Mouse (Mus musculus) liver, embryonic 14.5 days (tissue): ENCODE measurements around the gene Mlec. TPM values are rescaled to one million over a fixed set of nuclear protein-coding genes. Genes with fewer than 3 reads are reported as not detected.
A peak's percentile ranks its signal among the peaks of the same experiment; 100 is the strongest.

Experiments used
- ATAC-seq: fragments of 200-750 bp; cut with Nextera tagmentation; 2 replicates; pipeline ENCODE4 v1.8.0; 2017; ENCODE audit warnings: moderate number of reproducible peaks, mild to moderate bottlenecking, moderate library complexity; ENCODE audit not compliant: insufficient read depth
- DNase-seq, 3 experiments: peaks; one replicate each; pipeline ENCODE4 v3.0.0-alpha.2; 2012 to 2013; ENCODE audit warnings: low read depth in 3 of 3, low spot score in 3 of 3
- H3K27ac ChIP-seq: fragments of 300-500 bp; sonication (generic); 2 replicates; pipeline ENCODE4 v1.5.1; 2014; ENCODE audit warnings: moderate library complexity, mild to moderate bottlenecking, control low read depth, inconsistent platforms
- H3K27me3 ChIP-seq: fragments of 300-500 bp; sonication (generic); 2 replicates; pipeline ENCODE4 v1.6.1; 2014; ENCODE audit warnings: mild to moderate bottlenecking, low read length, moderate library complexity; ENCODE audit not compliant: control insufficient read depth, insufficient read depth
- H3K36me3 ChIP-seq: fragments of 300-500 bp; sonication (generic); replicated peaks from 2 replicates; pipeline ENCODE4 v1.6.1; 2014; ENCODE audit warnings: low read depth; ENCODE audit not compliant: control insufficient read depth, insufficient read depth
- H3K4me1 ChIP-seq, 2 experiments: fragments of 200-500 bp in 1 of 2; fragments of 300-500 bp in 1 of 2; sonication (generic) in 1 of 2; replicated peaks; 2 replicates each; pipeline ENCODE4 v1.6.1; 2012 to 2014; ENCODE audit warnings: antibody characterized with exemption in 1 of 2, inconsistent platforms in 1 of 2, low read length in 1 of 2; ENCODE audit not compliant: control insufficient read depth in 2 of 2, insufficient read depth in 2 of 2
- H3K4me2 ChIP-seq: fragments of 300-500 bp; sonication (generic); 2 replicates; pipeline ENCODE4 v1.6.1; 2014; ENCODE audit warnings: low read depth, mild to moderate bottlenecking, control low read depth, moderate library complexity
- H3K4me3 ChIP-seq, 2 experiments: fragments of 200-500 bp in 1 of 2; fragments of 300-500 bp in 1 of 2; sonication (generic) in 1 of 2; 2 replicates each; pipeline ENCODE4 v1.5.1; 2012 to 2014; ENCODE audit warnings: low read depth in 2 of 2, low read length in 2 of 2, mild to moderate bottlenecking in 2 of 2, control low read depth in 1 of 2, inconsistent platforms in 1 of 2, moderate library complexity in 1 of 2; ENCODE audit not compliant: insufficient read depth in 1 of 2
- H3K9ac ChIP-seq: fragments of 300-500 bp; sonication (generic); replicated peaks from 2 replicates; pipeline ENCODE4 v1.6.1; 2014; ENCODE audit warnings: mild to moderate bottlenecking, control low read depth, moderate library complexity
- H3K9me3 ChIP-seq: fragments of 300-500 bp; sonication (generic); 2 replicates; pipeline ENCODE4 v1.6.1; 2016; ENCODE audit warnings: low read length, mixed read lengths; ENCODE audit not compliant: control insufficient read depth
- CTCF ChIP-seq: IDR thresholded peaks from 2 replicates; pipeline ENCODE4 v1.5.1; 2016; ENCODE audit warnings: antibody characterized with exemption, low read depth, control low read depth
- EP300 ChIP-seq: IDR thresholded peaks from 2 replicates; pipeline ENCODE4 v1.6.1; 2016; ENCODE audit warnings: antibody characterized with exemption, low read depth
- WGBS: fragments of 180-500 bp; shearing (Covaris S2); extraction: QIAGEN DNeasy Blood & Tissue Kit; methylation state at CpG from one replicate; pipeline ENCODE4 v1.1.7; 2014; ENCODE audit not compliant: insufficient replicate concordance; 5-methylcytosine and 5-hydroxymethylcytosine counted together
- polyA plus RNA-seq, 2 experiments: library from polyadenylated mRNA; depleted of rRNA in 1 of 2; stranded (reverse) in 1 of 2; unstranded in 1 of 2; fragments of >200 nt; fragmentation: Nextera tagmentation in 1 of 2; extraction: Ambion mirVana in 1 of 2; gene quantifications; 2 replicates each; pipeline versions ENCODE4 v1.2.1 to v1.2.3; 2012 to 2014

Mlec gene
- polyA plus RNA-seq, 2 experiments: 13.9 to 34.1 TPM

DNA sequence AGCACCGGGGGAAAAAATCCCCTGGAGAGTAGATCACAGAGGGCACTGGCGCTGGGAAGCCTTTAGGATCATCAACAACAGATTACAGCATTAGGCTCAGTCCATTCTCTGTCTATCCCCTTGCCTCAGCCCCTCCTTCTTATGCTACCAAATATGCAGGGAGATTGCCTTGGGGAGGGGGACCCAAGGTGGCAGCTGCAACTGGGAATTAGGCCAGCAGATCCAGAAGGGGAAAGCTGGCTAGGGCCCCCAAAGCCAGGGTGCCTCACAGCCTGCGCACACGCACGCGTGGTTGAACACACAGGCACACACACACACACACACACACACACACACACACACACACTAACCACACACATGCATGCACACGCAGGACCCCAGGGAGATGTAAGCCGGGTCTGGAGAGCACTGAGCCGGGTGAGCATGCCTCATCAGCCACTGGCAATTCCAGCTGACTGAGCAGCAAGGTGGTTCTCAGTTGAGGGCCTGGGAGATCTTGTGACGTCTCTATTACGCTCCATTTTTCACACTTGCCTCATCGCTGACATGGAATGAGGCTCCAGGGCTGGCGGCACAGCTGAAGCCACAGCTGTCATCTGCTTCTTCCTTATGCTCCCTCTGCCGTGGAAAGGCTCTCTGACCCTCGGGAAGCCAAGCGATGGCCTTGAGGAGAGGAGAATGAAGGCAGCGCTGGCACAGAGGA is 28.5 kb upstream of the Mlec start:
- WGBS: 47% methylated on average over 17 of the region's 17 CpGs
- no peak for ATAC-seq
- H3K27ac ChIP-seq: no peak overlapping the region
- peak overlapping the region; percentile 24; the same call in 1 of the 2 replicates for H3K4me2 ChIP-seq
- H3K36me3 ChIP-seq: no peaks in the 10 kb centered on the region
- no peak for TF ChIP-seq CTCF
- no peak for TF ChIP-seq EP300
- no peak overlapping the region for H3K9ac ChIP-seq
- no peaks in the 10 kb centered on the region for H3K9me3 ChIP-seq
- no peak for DNase-seq
- peaks cover 35% of the 10 kb centered on the region for H3K27me3 ChIP-seq
- peaks cover 0 to 3% of the 10 kb centered on the region in 2 experiments; a peak in 2 of 4 replicates for H3K4me1 ChIP-seq
- H3K4me3 ChIP-seq: no peak overlapping the region

DNA sequence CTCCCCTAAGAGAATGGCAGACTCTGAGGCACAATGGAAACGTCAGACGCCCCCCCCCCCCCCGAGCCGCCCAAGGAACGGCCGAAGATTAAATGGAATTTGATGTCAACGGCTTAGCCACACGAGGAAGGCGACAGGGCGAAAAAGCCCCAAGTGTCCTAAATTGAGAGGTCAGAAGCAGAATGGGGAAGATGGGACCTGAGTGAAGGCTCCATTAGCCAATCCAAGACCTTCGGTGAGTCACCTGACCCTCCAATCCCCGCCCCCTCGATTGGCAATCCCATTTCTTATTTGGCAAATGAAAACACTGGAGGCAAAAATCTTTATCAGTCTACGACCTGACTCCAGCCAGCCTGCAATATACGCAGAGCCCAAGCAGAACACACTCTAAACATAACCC is 26.7 kb upstream of the Mlec start:
- Histone ChIP-seq H3K9me3 (no peaks in the 10 kb centered on the region), H3K27me3 (peaks cover 18% of the 10 kb centered on the region), H3K4me2 (no peak overlapping the region), H3K4me1 (peaks cover 0 to 3% of the 10 kb centered on the region in 2 experiments; a peak in 2 of 4 replicates), H3K9ac (no peak overlapping the region), H3K27ac (no peak overlapping the region), H3K36me3 (no peaks in the 10 kb centered on the region), H3K4me3 (no peak overlapping the region)
- WGBS: 28% methylated on average over 15 of the region's 15 CpGs
- TF ChIP-seq EP300: no peak
- TF ChIP-seq CTCF: no peak
- no peak for DNase-seq
- ATAC-seq: no peak

DNA sequence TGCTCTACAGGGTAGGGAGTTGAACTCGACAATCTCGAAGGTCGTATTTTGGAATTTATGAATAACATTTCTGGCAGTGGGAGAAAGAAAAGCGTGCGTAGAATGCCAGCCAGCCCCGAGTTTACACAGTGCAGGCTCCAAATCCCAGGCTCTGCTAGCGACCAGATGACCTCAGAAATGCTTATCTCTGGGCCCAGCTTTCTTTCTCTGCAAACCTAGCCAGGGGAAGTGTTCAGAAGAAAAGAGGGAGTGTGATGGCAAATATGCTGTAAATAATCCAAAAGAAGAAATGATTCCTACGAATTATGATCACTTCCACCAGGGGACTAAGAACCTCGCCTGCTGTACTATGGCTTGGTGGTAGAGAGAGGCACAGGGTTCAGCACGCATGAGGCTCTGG is 25.5 kb upstream of the Mlec start:
- TF ChIP-seq CTCF (no peak), EP300 (no peak)
- WGBS: 29% methylated on average over 10 of the region's 10 CpGs

DNA sequence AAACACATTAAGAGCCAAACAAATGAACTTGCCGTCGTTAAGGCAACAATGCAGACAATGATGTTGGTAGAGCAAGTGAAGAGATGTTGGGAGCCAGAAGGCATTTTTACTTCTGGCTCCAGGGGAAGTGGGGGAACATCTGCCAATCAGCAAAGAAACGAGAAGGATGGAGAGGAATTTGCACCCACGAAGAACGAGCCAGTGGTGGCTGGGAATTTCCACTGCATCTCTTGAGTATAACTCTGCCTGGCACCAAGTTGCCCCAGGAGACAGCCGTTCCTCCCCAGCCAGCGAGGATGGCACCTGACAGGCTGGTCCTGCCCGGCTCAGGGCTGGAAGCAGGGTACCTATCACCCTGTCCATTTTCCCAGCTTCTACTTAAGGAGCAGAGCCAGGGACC is 24.9 kb upstream of the Mlec start:
- Histone ChIP-seq H3K4me1 (peaks cover 0 to 3% of the 10 kb centered on the region in 2 experiments; a peak in 2 of 4 replicates), H3K27ac (no peak overlapping the region), H3K36me3 (no peaks in the 10 kb centered on the region), H3K9ac (no peak overlapping the region), H3K4me2 (no peak overlapping the region), H3K9me3 (no peaks in the 10 kb centered on the region), H3K4me3 (no peak overlapping the region), H3K27me3 (peaks cover 15% of the 10 kb centered on the region)
- ATAC-seq (no peak), DNase-seq (no peak)
- TF ChIP-seq EP300 (no peak), CTCF (no peak)
- WGBS: 55% methylated on average over 8 of the region's 8 CpGs

More for the DNA sequence above, 25.5 kb upstream of the Mlec start:
- Histone ChIP-seq H3K9ac (no peak overlapping the region), H3K36me3 (no peaks in the 10 kb centered on the region), H3K4me1 (peaks cover 0 to 3% of the 10 kb centered on the region in 2 experiments; a peak in 2 of 4 replicates), H3K4me2 (no peak overlapping the region), H3K4me3 (no peak overlapping the region), H3K27me3 (peaks cover 15% of the 10 kb centered on the region), H3K9me3 (no peaks in the 10 kb centered on the region), H3K27ac (no peak overlapping the region)
- ATAC-seq (no peak), DNase-seq (no peak)

DNA sequence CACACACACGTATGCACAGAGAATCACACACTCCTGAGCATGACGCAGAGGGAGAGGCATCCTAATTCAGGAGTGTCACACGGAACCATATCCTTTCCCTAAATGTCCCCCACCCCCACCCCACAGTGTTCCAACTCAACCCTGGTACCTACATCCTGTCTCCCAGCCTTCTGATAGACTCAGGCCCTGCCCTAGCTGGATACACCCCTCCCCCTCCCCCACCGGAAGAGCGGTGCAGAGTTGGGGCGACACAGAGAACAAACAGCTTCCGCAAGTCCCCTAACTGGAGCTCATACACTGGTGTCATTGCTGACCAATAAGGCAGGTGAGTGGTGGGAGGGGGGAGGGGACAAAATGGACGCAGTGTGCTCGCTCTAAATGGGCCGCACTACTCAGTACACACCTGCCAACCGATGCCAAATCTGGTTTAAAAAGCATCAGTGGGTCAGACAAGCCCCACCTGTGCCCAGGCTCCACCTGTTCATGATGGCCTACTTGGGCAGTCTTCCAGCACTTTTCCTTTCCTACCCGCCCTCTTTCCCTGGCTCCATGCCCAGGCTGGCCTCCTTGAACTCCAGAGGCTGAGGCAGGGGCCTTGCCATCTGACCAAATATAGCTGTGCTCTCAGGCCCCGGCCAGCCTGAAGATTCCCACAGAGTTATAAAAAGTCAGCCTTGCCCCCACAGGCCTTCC is 23.4 kb upstream of the Mlec start:
- Histone ChIP-seq H3K4me2 (no peak overlapping the region), H3K4me3 (no peak overlapping the region), H3K9ac (no peak overlapping the region), H3K36me3 (no peaks in the 10 kb centered on the region), H3K27ac (no peak overlapping the region), H3K9me3 (no peaks in the 10 kb centered on the region), H3K27me3 (peaks cover 7% of the 10 kb centered on the region), H3K4me1 (no peaks in the 10 kb centered on the region)
- DNase-seq (no peak), ATAC-seq (no peak)
- WGBS: 60% methylated on average over 13 of the region's 13 CpGs
- TF ChIP-seq EP300 (no peak), CTCF (no peak)
